Mouse (Mus musculus) C2C12 (cell line): ENCODE measurements around the gene Il6ra. TPM values are rescaled to one million over a fixed set of nuclear protein-coding genes. Genes with fewer than 3 reads are reported as not detected.
"Not testable (repeated sequence)": the region's sequence is repeated elsewhere in the genome, so short reads cannot be mapped to it uniquely, and the experiment has no call there.

Source experiments
- H3K27me3 ChIP-seq: one replicate; pipeline ENCODE4 v1.6.1; 2011; ENCODE audit not compliant: control insufficient read depth, insufficient read depth, insufficient read length
- H3K36me3 ChIP-seq: one replicate; pipeline ENCODE4 v1.6.1; 2011; ENCODE audit not compliant: control insufficient read depth, insufficient read depth
- H3K4me3 ChIP-seq: one replicate; pipeline ENCODE4 v1.5.1; 2011; ENCODE audit warnings: mild to moderate bottlenecking, control low read depth; ENCODE audit not compliant: poor library complexity, insufficient read depth, severe bottlenecking
- H3K79me2 ChIP-seq: one replicate; pipeline ENCODE4 v1.6.1; 2011; ENCODE audit not compliant: control insufficient read depth, insufficient read depth
- H3K79me3 ChIP-seq: one replicate; pipeline ENCODE4 v1.6.1; 2011; ENCODE audit warnings: low read depth, control low read depth
- H3ac ChIP-seq: one replicate; pipeline ENCODE3; 2011; ENCODE audit warnings: low read depth; ENCODE audit not compliant: control insufficient read depth, insufficient read length
- CEBPB ChIP-seq: IDR thresholded peaks from one replicate; pipeline ENCODE4 v1.6.1; 2011; ENCODE audit warnings: low read depth, mild to moderate bottlenecking, control low read depth, moderate library complexity
- CTCF ChIP-seq: IDR thresholded peaks from one replicate; pipeline ENCODE4 v1.5.1; 2011; ENCODE audit not compliant: control insufficient read depth, insufficient read depth, insufficient read length
- FOSL1 ChIP-seq: IDR thresholded peaks from one replicate; pipeline ENCODE4 v1.8.0; 2011; ENCODE audit warnings: mild to moderate bottlenecking, low read length; ENCODE audit not compliant: poor library complexity, insufficient read depth, severe bottlenecking
- MAX ChIP-seq: IDR thresholded peaks from one replicate; pipeline ENCODE4 v1.6.1; 2011; ENCODE audit warnings: mild to moderate bottlenecking, control low read depth
- MYOD1 ChIP-seq: IDR thresholded peaks from one replicate; pipeline ENCODE4 v1.6.1; 2011; ENCODE audit warnings: low read depth; ENCODE audit not compliant: control insufficient read depth, insufficient read length
- MYOG ChIP-seq: IDR thresholded peaks from one replicate; pipeline ENCODE4 v1.6.1; 2011; ENCODE audit not compliant: control insufficient read depth, insufficient read length; ENCODE audit errors: extremely low read depth
- USF1 ChIP-seq: IDR thresholded peaks from one replicate; pipeline ENCODE4 v1.6.1; 2011; ENCODE audit warnings: low read depth, mild to moderate bottlenecking, control low read depth, moderate library complexity
- polyA plus RNA-seq: library from polyadenylated mRNA; unstranded; fragments of >200 nt; fragmentation: generic; extraction: Trizol; gene quantifications from one replicate; pipeline ENCODE4 v1.2.1, GENCODE M21; 2012; ENCODE audit warnings: missing spikeins

The Il6ra gene
- polyA plus RNA-seq, 1 experiment = 1.2 TPM

GRCm38 (mm10) chr3:89868956-89869355, 44.0 kb downstream of the Il6ra start:
- H3K36me3 ChIP-seq = peaks cover 4% of the 10 kb centered on the region
- no peak overlapping the region for H3K4me3 ChIP-seq
- H3K79me2 ChIP-seq = no peaks in the 10 kb centered on the region
- no peak overlapping the region for H3ac ChIP-seq
- TF ChIP-seq MAX = no peak
- no peaks in the 10 kb centered on the region for H3K79me3 ChIP-seq
- H3K27me3 ChIP-seq = no peaks in the 10 kb centered on the region

DNA sequence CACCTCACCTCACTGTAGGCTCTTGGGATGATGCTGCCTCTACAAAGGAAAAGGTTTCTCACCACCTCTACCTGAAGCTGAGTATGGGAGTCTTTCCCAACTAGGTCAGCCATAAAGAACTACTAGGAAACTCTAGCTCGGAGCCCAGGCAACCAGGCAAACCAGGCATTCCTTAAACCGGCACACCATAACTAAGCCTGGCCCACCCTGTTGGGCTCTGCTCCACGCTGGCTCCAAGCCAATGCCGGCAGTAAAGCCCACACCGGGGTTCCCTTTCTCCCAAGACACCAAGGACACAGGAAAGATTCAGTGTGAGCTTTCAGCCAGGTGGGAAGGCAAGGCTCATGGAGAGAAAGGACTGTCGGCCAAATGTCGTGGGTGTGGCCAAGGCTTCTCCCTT, 44.6 kb downstream of the Il6ra start:
- Histone ChIP-seq H3K79me2 (no peaks in the 10 kb centered on the region), H3K36me3 (peaks cover 4% of the 10 kb centered on the region), H3K27me3 (no peaks in the 10 kb centered on the region), H3K79me3 (no peaks in the 10 kb centered on the region), H3K4me3 (no peak overlapping the region), H3ac (no peak overlapping the region)
- TF ChIP-seq MAX (no peak), MYOD1 (no peak), CEBPB (no peak), FOSL1 (no peak), MYOG (no peak), USF1 (no peak), CTCF (no peak)

GRCm38 (mm10) chr3:89867651-89868050, 45.3 kb downstream of the Il6ra start:
- no peak for TF ChIP-seq MAX
- Histone ChIP-seq H3K27me3 (no peaks in the 10 kb centered on the region), H3K4me3 (no peak overlapping the region), H3ac (no peak overlapping the region), H3K36me3 (no peaks in the 10 kb centered on the region), H3K79me2 (no peaks in the 10 kb centered on the region), H3K79me3 (no peaks in the 10 kb centered on the region)

DNA sequence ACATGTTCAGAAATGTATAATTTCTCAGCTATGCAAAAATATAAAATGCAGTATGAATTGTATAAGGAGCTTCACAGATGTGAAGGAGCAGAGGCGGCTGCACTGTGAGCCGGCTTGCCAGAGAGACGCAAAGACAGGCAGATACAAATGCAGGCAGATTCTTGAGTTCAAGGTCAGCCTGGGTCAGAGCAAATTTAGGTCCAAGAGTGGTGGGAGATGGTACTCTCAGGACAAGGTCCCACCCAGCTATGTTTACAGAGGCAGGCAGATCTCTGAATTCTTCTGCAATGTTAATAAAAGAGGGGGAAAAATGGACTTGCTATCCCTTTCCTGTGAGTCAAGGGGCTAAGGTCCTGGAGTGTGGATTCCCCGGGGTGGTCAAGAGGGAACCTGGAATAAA, 47.2 kb downstream of the Il6ra start:
- TF ChIP-seq FOSL1 (no peak), MYOD1 (no peak), MAX (no peak), CTCF (no peak), MYOG (no peak), USF1 (no peak), CEBPB (no peak)
- no peak overlapping the region for H3ac ChIP-seq
- no peak overlapping the region for H3K4me3 ChIP-seq
- no peaks in the 10 kb centered on the region for H3K79me2 ChIP-seq
- H3K36me3 ChIP-seq = no peaks in the 10 kb centered on the region
- no peaks in the 10 kb centered on the region for H3K27me3 ChIP-seq
- H3K79me3 ChIP-seq = no peaks in the 10 kb centered on the region

- Histone ChIP-seq H3K4me3 (no peak overlapping the region), H3ac (no peak overlapping the region), H3K36me3 (no peaks in the 10 kb centered on the region), H3K27me3 (no peaks in the 10 kb centered on the region), H3K79me3 (no peaks in the 10 kb centered on the region), H3K79me2 (no peaks in the 10 kb centered on the region)
- no peak for TF ChIP-seq MYOG
- TF ChIP-seq CTCF = no peak
- no peak for TF ChIP-seq MAX
- no peak for TF ChIP-seq FOSL1
- TF ChIP-seq USF1 = no peak
- no peak for TF ChIP-seq CEBPB
- no peak for TF ChIP-seq MYOD1
Observed at GRCm38 (mm10) chr3:89865020-89865419, 48.0 kb downstream of the Il6ra start.

- Histone ChIP-seq H3K36me3 (no peaks in the 10 kb centered on the region), H3K27me3 (no peaks in the 10 kb centered on the region), H3K79me3 (no peaks in the 10 kb centered on the region), H3K4me3 (no peak overlapping the region), H3K79me2 (no peaks in the 10 kb centered on the region), H3ac (no peak overlapping the region)
- TF ChIP-seq CEBPB = no peak
- no peak for TF ChIP-seq MYOD1
- no peak for TF ChIP-seq MYOG
- TF ChIP-seq MAX = no peak
- TF ChIP-seq CTCF = no peak
- TF ChIP-seq FOSL1 = no peak
- TF ChIP-seq USF1 = no peak
Observed at GRCm38 (mm10) chr3:89863716-89864509, 49.1 kb downstream of the Il6ra start.

GRCm38 (mm10) chr3:89863276-89863675, 49.7 kb downstream of the Il6ra start:
- H3K79me3 ChIP-seq, H3K36me3 ChIP-seq, H3K79me2 ChIP-seq, H3ac ChIP-seq, H3K4me3 ChIP-seq, H3K27me3 ChIP-seq: not testable (repeated sequence)
